Mouse (Mus musculus) olfactory bulb, adult 2 months (tissue): ENCODE results near the gene Ubac2.

Source experiments
- CTCF ChIP-seq: fragments of 200-500 bp; IDR thresholded peaks from 2 replicates; pipeline ENCODE4 v1.5.1; 2012; ENCODE audit warnings: low read depth, mild to moderate bottlenecking, low read length, moderate library complexity; ENCODE audit not compliant: insufficient read depth
- POLR2A ChIP-seq: fragments of 200-500 bp; IDR thresholded peaks from 2 replicates; pipeline ENCODE4 v1.6.1; 2012; ENCODE audit warnings: mild to moderate bottlenecking, low read depth, low read length, moderate library complexity; ENCODE audit not compliant: insufficient read depth

GRCm38 (mm10) chr14:121906341-121906991, 28.0 kb downstream of the Ubac2 start:
- TF ChIP-seq CTCF, result no peak
- no peak for TF ChIP-seq POLR2A
